Mouse (Mus musculus) megakaryocyte, embryonic 14.5 days (primary cell): ENCODE measurements around the gene Zdhhc24. TPM values are rescaled to one million over a fixed set of nuclear protein-coding genes. Genes with fewer than 3 reads are reported as not detected.
"Not testable (repeated sequence)": the region's sequence is repeated elsewhere in the genome, so short reads cannot be mapped to it uniquely, and the experiment has no call there.

ENCODE experiments used
- H3K27me3 ChIP-seq: replicated peaks from 2 replicates; pipeline ENCODE3; 2012; ENCODE audit warnings: inconsistent platforms
- H3K36me3 ChIP-seq: replicated peaks from 2 replicates; pipeline ENCODE3; 2012; ENCODE audit warnings: low read length, inconsistent platforms, mixed read lengths
- H3K4me1 ChIP-seq: 2 replicates; pipeline ENCODE4 v1.6.1; 2012; ENCODE audit warnings: inconsistent platforms
- H3K4me3 ChIP-seq: replicated peaks from 2 replicates; pipeline ENCODE3; 2012; ENCODE audit warnings: moderate library complexity, mild to moderate bottlenecking, inconsistent platforms
- H3K9me3 ChIP-seq: 2 replicates; pipeline ENCODE4 v1.6.1; 2012; ENCODE audit warnings: inconsistent platforms
- FLI1 ChIP-seq: IDR thresholded peaks from 2 replicates; pipeline ENCODE4 v1.6.1; 2012; ENCODE audit warnings: low read length, inconsistent platforms, mixed read lengths
- GATA1 ChIP-seq: IDR thresholded peaks from 3 replicates; pipeline ENCODE4 v1.6.1; 2012; ENCODE audit warnings: mixed read lengths, low read length, inconsistent platforms, borderline replicate concordance
- polyA plus RNA-seq: library from polyadenylated mRNA; stranded (reverse); fragments of >175 nt; gene quantifications from 2 replicates; pipeline ENCODE4 v1.2.3, GENCODE M21; 2012; ENCODE audit warnings: low replicate concordance; ENCODE audit not compliant: insufficient read depth

Gene Zdhhc24
- polyA plus RNA-seq, 1 experiment, result 1.7 TPM

- no peak overlapping the region for H3K4me3 ChIP-seq
- peaks cover 3% of the 10 kb centered on the region; the same call in 1 of the 2 replicates for H3K4me1 ChIP-seq
- peaks cover 35% of the 10 kb centered on the region for H3K27me3 ChIP-seq
- TF ChIP-seq FLI1 (no peak), GATA1 (no peak)
- no peaks in the 10 kb centered on the region for H3K36me3 ChIP-seq
- H3K9me3 ChIP-seq, result no peaks in the 10 kb centered on the region
Measured at GRCm38 (mm10) chr19:4847490-4847889, 31.0 kb upstream of the Zdhhc24 start.

GRCm38 (mm10) chr19:4849800-4850199, 28.7 kb upstream of the Zdhhc24 start:
- Histone ChIP-seq H3K27me3 (peaks cover 45% of the 10 kb centered on the region), H3K4me3 (no peak overlapping the region), H3K9me3 (no peaks in the 10 kb centered on the region), H3K36me3 (no peaks in the 10 kb centered on the region), H3K4me1 (peaks cover 4% of the 10 kb centered on the region; the same call in 1 of the 2 replicates)
- TF ChIP-seq GATA1 (no peak), FLI1 (no peak)

- TF ChIP-seq FLI1, result no peak
- no peak for TF ChIP-seq GATA1
- Histone ChIP-seq H3K4me1 (peaks cover 8% of the 10 kb centered on the region), H3K4me3 (no peak overlapping the region), H3K36me3 (no peaks in the 10 kb centered on the region), H3K9me3 (no peaks in the 10 kb centered on the region), H3K27me3 (peaks cover 48% of the 10 kb centered on the region)
Measured at GRCm38 (mm10) chr19:4850281-4850680, 28.2 kb upstream of the Zdhhc24 start.

- TF ChIP-seq GATA1, result no peak
- no peak for TF ChIP-seq FLI1
- no peaks in the 10 kb centered on the region for H3K36me3 ChIP-seq
- H3K27me3 ChIP-seq, result peaks cover 73% of the 10 kb centered on the region
- peaks cover 12% of the 10 kb centered on the region for H3K4me1 ChIP-seq
- H3K4me3 ChIP-seq, result peak within 1 kb of the TSS; percentile 90
- H3K9me3 ChIP-seq, result no peaks in the 10 kb centered on the region
Measured at GRCm38 (mm10) chr19:4854552-4855469, 23.7 kb upstream of the Zdhhc24 start, which contains the start of gene Ctsf. Gene Ctsf, plus strand, starts transcription at chr19:4855130.

GRCm38 (mm10) chr19:4855470-4855820, 23.0 kb upstream of the Zdhhc24 start:
- TF ChIP-seq GATA1 (no peak), FLI1 (no peak)
- no peaks in the 10 kb centered on the region for H3K36me3 ChIP-seq
- H3K9me3 ChIP-seq, result no peaks in the 10 kb centered on the region
- peaks cover 75% of the 10 kb centered on the region for H3K27me3 ChIP-seq
- peaks cover 12% of the 10 kb centered on the region for H3K4me1 ChIP-seq
- H3K4me3 ChIP-seq, result peak overlapping the region; percentile 90

GRCm38 (mm10) chr19:4855951-4856350, 22.5 kb upstream of the Zdhhc24 start:
- Histone ChIP-seq H3K4me3 (no peak overlapping the region), H3K9me3 (no peaks in the 10 kb centered on the region), H3K27me3 (peaks cover 72% of the 10 kb centered on the region), H3K36me3 (no peaks in the 10 kb centered on the region), H3K4me1 (peaks cover 12% of the 10 kb centered on the region)
- TF ChIP-seq FLI1 (no peak), GATA1 (no peak)

- H3K27me3 ChIP-seq, result peaks cover 83% of the 10 kb centered on the region
- H3K36me3 ChIP-seq, result no peaks in the 10 kb centered on the region
- peaks cover 5% of the 10 kb centered on the region; the same call in 1 of the 2 replicates for H3K9me3 ChIP-seq
- H3K4me1 ChIP-seq, result peaks cover 12% of the 10 kb centered on the region
- TF ChIP-seq FLI1 (no peak), GATA1 (no peak)
- H3K4me3 ChIP-seq, result no peak overlapping the region
Measured at GRCm38 (mm10) chr19:4859081-4859480, 19.4 kb upstream of the Zdhhc24 start.

- Histone ChIP-seq H3K36me3 (no peaks in the 10 kb centered on the region), H3K4me3 (no peak overlapping the region), H3K4me1 (peaks cover 10% of the 10 kb centered on the region), H3K27me3 (peaks cover 76% of the 10 kb centered on the region), H3K9me3 (peaks cover 5% of the 10 kb centered on the region; the same call in 1 of the 2 replicates)
- no peak for TF ChIP-seq GATA1
Measured at GRCm38 (mm10) chr19:4863048-4863447, 15.4 kb upstream of the Zdhhc24 start.

GRCm38 (mm10) chr19:4865147-4865546, 13.3 kb upstream of the Zdhhc24 start:
- H3K4me1 ChIP-seq, result peaks cover 10% of the 10 kb centered on the region
- H3K36me3 ChIP-seq, result no peaks in the 10 kb centered on the region
- H3K27me3 ChIP-seq, result peaks cover 73% of the 10 kb centered on the region
- TF ChIP-seq GATA1 (no peak), FLI1 (no peak)
- H3K9me3 ChIP-seq, result peaks cover 5% of the 10 kb centered on the region; the same call in 1 of the 2 replicates
- peak overlapping the region; percentile 85 for H3K4me3 ChIP-seq

- H3K36me3 ChIP-seq, H3K4me3 ChIP-seq, H3K9me3 ChIP-seq: not testable (repeated sequence)
- Histone ChIP-seq H3K4me1 (peaks cover 30% of the 10 kb centered on the region), H3K27me3 (peaks cover 57% of the 10 kb centered on the region)
Measured at GRCm38 (mm10) chr19:4874613-4875012, 3.9 kb upstream of the Zdhhc24 start.
